Mouse (Mus musculus): Measurements from ENCODE around the gene Gfi1.

Gene Gfi1

GRCm38 (mm10) chr5:107725435-107726261 is at the start of gene Gfi1:
Gene Gfi1, minus strand, starts transcription at chr5:107726036.
- DNase-seq (ENCODE audit: inconsistent ontology term): peak; percentile 11

- no peak for DNase-seq (ENCODE audit: inconsistent ontology term)
Measured at GRCm38 (mm10) chr5:107772049-107772448, 46.2 kb upstream of the Gfi1 start.

GRCm38 (mm10) chr5:107768224-107768623 is 42.4 kb upstream of the Gfi1 start:
- DNase-seq (ENCODE audit: inconsistent ontology term): no peak

- DNase-seq (ENCODE audit: inconsistent ontology term): no peak
Measured at GRCm38 (mm10) chr5:107765946-107766345, 40.1 kb upstream of the Gfi1 start.

GRCm38 (mm10) chr5:107764486-107764885 is 38.6 kb upstream of the Gfi1 start:
- no peak for DNase-seq (ENCODE audit: inconsistent ontology term)

GRCm38 (mm10) chr5:107763674-107764073 is 37.8 kb upstream of the Gfi1 start:
- DNase-seq (ENCODE audit: inconsistent ontology term): no peak

- DNase-seq (ENCODE audit: inconsistent ontology term): no peak
Measured at GRCm38 (mm10) chr5:107759121-107759520, 33.3 kb upstream of the Gfi1 start.

- no peak for DNase-seq (ENCODE audit: inconsistent ontology term)
Measured at GRCm38 (mm10) chr5:107756072-107756471, 30.2 kb upstream of the Gfi1 start.

GRCm38 (mm10) chr5:107754740-107755139 is 28.9 kb upstream of the Gfi1 start:
- DNase-seq (ENCODE audit: inconsistent ontology term): no peak

GRCm38 (mm10) chr5:107753656-107754055 is 27.8 kb upstream of the Gfi1 start:
- no peak for DNase-seq (ENCODE audit: inconsistent ontology term)

- no peak for DNase-seq (ENCODE audit: inconsistent ontology term)
Measured at GRCm38 (mm10) chr5:107749229-107749916, 23.5 kb upstream of the Gfi1 start.

GRCm38 (mm10) chr5:107739023-107739422 is 13.2 kb upstream of the Gfi1 start:
- DNase-seq (ENCODE audit: inconsistent ontology term): no peak

- no peak for DNase-seq (ENCODE audit: inconsistent ontology term)
Measured at GRCm38 (mm10) chr5:107738296-107738695, 12.5 kb upstream of the Gfi1 start.

GRCm38 (mm10) chr5:107736171-107736570 is 10.3 kb upstream of the Gfi1 start:
- DNase-seq (ENCODE audit: inconsistent ontology term): no peak

GRCm38 (mm10) chr5:107731844-107732243 is 6.0 kb upstream of the Gfi1 start:
- DNase-seq (ENCODE audit: inconsistent ontology term): no peak

- DNase-seq (ENCODE audit: inconsistent ontology term): no peak
Measured at GRCm38 (mm10) chr5:107731408-107731807, 5.6 kb upstream of the Gfi1 start.

GRCm38 (mm10) chr5:107727007-107727402 is 1.2 kb upstream of the Gfi1 start:
- DNase-seq (ENCODE audit: inconsistent ontology term): no peak

- peak; percentile 9 for DNase-seq (ENCODE audit: inconsistent ontology term)
Measured at GRCm38 (mm10) chr5:107726281-107727006, 608 bp upstream of the Gfi1 start.

- peak; percentile 31 for DNase-seq (ENCODE audit: inconsistent ontology term)
Measured at GRCm38 (mm10) chr5:107724661-107725434, 988 bp downstream of the Gfi1 start.

GRCm38 (mm10) chr5:107723541-107724511 is 2.0 kb downstream of the Gfi1 start:
- peak; percentile 47 for DNase-seq (ENCODE audit: inconsistent ontology term)

All from Muller cell, postnatal 12 days (primary cell).